Mouse (Mus musculus) right cerebral cortex, adult 2 months (tissue): Measurements from ENCODE around the gene Snapin.
A peak's percentile ranks its signal among the peaks of the same experiment; 100 is the strongest.

ENCODE experiments used
- DNase-seq, 2 experiments: peaks; one replicate each; pipeline ENCODE4 v3.0.0; 2021 to 2022; ENCODE audit warnings: low spot score in 2 of 2

The Snapin gene

GRCm38 (mm10) chr3:90490696-90491256 lies at the start of gene Snapin:
TSS of gene Snapin (minus strand) at chr3:90491033.
- DNase-seq, result peak; percentile 94 to 95

DNA sequence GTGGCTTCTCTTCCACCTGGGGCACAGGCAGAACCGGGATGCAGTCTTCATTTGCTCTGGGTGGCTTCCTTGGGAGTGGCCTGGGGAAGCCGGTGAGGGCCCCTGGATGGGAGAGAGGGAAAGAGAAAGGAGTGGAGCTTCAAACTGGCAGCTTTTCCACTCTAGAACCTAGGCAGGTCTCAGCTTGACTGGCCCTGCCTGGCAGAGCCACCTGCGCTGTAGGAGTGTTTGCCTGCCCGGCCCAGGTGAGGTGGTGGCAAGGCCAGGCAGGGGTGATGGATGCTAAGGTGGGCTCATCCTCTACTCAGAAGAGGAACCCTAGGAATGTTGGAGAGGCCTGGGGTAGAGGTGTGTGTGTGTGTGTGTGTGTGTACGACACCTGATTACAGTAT lies 47.1 kb upstream of the Snapin start:
- DNase-seq, result no peak

- DNase-seq, result no peak
Measured at GRCm38 (mm10) chr3:90537141-90537904, 46.5 kb upstream of the Snapin start, which contains the start of gene S100a16. TSS of gene S100a16 (plus strand) at chr3:90537254.

DNA sequence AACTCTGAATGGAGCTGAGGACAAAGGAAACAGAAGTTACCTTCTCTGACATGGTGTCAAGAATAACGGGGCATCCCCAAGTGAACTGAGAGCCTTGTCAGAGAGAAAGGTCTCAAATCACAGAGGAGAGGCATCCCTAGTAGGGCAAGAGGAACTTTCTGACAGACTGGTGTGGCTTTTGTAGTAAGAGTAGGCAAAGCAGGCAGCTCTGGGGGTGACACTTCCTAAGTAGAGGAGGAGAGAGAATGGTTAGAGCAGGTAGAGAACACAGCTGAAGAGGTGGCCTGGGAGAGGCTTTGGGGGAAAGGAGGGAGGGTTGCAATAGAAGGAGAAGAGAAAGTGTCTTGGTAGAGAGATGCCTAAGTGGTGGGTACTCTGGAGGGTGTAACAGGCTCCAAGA lies 44.6 kb upstream of the Snapin start:
- DNase-seq, result no peak

DNA sequence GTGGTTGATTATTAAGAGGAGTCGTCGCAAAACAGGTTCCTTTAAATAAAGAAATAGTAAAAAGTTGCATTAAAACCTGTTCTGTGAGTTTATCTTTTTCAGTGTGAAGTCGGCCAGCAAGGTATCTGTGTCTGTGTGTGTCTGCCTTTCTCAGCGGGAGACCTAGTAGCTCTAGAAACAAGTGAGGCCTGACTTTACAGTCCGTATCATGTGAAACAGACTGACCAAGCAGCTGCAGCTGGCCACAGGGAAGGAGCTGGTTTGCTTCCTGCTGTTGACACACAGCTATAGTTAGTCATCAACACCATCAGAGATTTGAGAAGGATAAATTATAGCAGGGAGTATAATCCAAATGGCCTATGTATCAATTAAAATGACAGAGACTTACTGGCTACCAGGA lies 40.9 kb upstream of the Snapin start:
- DNase-seq, result no peak

GRCm38 (mm10) chr3:90527291-90527873 lies 36.5 kb upstream of the Snapin start:
- DNase-seq, result no peak

GRCm38 (mm10) chr3:90526580-90526979 lies 35.7 kb upstream of the Snapin start, which contains the start of gene S100a14:
TSS of gene S100a14 (plus strand) at chr3:90526856.
- DNase-seq, result no peak

DNA sequence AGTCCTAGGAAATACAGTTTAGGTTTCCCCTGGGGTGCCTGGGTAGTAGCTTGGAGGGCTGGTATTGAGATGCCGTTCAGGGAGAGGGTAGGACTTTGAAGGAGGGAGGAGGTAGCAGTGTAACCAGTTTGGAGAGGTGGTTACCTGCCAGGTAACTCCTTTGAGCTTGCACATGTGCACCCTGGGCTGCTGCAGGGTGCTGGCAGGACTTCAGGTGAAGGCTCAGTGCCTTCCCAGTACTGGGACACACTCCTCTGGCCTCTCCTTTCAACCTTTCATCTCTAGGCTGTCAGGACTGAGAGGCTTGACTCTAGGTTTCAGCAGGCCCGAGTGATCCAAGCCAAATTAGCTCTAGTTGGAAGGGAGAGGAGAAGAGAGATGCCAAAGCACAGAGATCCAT lies 35.2 kb upstream of the Snapin start:
- no peak for DNase-seq

DNA sequence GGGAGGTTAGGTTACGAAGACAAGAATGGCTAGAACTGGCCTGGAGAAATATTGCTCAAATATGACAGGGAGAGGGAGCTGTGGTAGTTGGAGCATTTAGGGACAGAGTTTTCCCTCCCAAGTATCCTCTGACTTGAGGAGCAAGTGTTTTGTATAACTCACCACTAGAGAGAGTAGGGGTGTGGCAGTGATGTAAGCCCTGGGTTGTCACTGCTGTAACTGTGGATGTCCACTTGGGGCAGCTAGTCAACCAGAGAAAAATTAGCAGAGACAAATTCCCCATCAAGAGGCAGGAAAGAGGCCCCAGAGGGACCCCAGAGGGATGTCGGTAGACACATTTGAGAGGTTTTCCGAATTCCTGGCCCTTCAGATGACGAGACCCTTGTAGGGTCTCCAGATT lies 34.6 kb upstream of the Snapin start:
- peak in 1 of 2 experiments; percentile 44 for DNase-seq

GRCm38 (mm10) chr3:90517711-90518110 lies 26.9 kb upstream of the Snapin start:
- DNase-seq, result no peak

- no peak for DNase-seq
Measured at GRCm38 (mm10) chr3:90515789-90516188, 25.0 kb upstream of the Snapin start.

DNA sequence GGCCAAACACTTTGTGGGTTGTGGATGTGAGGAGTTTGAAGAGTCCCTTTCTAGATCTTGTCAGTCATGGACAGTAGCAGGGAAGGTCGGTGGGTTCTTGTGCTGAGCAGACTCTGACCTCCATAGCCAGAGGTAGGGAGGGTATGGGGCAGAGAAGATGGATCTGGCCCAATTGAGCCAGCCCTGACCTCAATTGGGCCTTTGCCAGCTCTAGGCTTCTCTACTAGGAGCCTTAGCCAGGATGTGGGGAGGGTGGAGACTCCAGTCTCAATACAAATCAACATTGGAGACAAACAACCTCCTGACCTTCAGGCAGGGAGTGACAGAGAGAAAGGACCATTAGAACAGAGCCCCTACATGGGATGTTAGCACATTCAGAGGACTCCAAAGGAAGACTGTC lies 24.4 kb upstream of the Snapin start:
- no peak for DNase-seq

DNA sequence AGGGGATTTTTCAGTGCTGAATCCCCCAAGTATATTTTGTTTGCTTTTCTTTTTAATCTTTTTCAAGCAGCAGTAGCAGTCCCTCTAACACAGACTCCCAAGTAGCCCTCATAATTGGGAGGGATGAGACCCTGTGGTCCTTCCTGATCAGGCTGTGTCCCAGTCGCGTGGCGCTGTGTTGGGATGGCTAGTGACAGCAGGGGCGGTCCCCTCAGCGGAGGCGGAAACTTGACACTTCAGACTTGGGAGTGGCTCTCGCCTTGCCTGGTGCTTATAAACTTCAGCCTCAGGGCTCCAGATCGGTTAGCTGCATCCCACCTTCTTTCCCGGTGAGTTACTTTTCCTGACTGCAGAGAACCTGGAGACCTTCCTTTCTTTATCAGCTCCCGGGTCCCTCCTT lies 23.9 kb upstream of the Snapin start:
- DNase-seq, result no peak

DNA sequence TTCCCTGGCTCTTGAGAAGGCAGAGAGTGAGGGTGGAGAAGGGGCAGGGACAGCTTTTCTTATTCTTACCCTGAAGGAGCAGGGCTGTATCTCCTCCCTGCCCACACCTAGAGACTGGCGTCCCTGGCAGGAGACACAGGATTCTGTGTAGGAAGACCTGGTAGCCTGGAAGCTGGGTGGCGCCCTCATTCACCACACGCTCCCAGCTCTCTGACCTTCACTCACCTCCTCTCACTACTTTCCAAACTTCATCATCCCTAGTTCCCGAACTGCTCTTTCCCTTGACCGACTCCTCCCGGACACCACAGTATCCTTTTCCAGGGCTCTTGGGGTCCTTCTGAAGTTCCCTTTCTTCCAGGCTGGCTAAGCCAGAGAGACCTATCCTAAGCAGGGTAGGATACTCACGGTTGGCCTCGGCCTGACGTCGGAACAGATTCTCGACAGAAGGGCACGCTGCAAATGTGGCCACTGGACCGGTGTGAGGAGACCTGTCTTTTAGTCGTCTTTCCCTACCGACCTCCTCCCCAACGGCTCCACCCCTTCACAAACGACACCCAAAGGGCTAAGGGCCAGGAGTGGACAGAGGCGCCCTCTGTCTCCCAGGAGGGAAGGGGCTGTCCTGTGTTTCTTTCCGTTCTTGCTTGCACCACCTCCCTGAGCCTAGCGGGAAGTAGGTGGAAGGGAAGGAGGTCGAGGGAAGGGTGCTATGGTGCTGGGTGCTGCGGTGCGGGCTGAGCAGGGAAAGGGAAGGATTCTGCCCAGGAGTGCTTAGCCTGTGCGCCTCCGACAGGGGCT lies 23.2 kb upstream of the Snapin start, which contains the start of the genes S100a1 and S100a13:
S100a1 (minus strand) TSS at position 597 of the 795 bp plus-strand sequence.
S100a13 (plus strand) TSS at position 640 of the 795 bp plus-strand sequence.
- peak in 1 of 2 experiments; percentile 51 for DNase-seq

- DNase-seq, result no peak
Measured at GRCm38 (mm10) chr3:90512948-90513642, 22.3 kb upstream of the Snapin start.

- no peak for DNase-seq
Measured at GRCm38 (mm10) chr3:90512276-90512675, 21.4 kb upstream of the Snapin start.

GRCm38 (mm10) chr3:90509747-90510123 lies 18.9 kb upstream of the Snapin start:
- DNase-seq, result no peak

GRCm38 (mm10) chr3:90508950-90509746 lies 18.3 kb upstream of the Snapin start, which contains the start of gene Chtop:
TSS of gene Chtop (minus strand) at chr3:90509498.
- peak; percentile 99 to 100 for DNase-seq

GRCm38 (mm10) chr3:90508287-90508949 lies 17.6 kb upstream of the Snapin start:
- no peak for DNase-seq

DNA sequence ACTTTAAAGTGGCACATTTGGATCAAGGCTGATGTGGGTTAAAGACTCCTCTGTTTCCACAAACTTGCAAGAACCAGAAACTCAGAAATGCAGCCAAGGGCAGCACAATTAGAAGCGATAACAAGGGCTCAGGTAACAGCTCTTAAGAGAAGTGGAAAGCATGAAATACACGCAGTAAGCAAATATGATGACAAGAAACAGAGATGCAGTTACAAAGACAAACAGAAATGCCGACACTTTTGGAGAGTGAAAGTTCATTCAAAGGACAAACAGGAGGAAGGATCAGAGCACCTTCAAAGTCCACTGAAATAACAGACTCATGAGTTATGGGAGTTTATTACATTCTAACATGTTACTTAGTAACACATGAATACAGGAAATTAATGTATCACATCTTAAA lies 15.5 kb upstream of the Snapin start:
- no peak for DNase-seq
